Mouse (Mus musculus): ENCODE measurements around the gene Pgpep1l.

The Pgpep1l gene

DNA sequence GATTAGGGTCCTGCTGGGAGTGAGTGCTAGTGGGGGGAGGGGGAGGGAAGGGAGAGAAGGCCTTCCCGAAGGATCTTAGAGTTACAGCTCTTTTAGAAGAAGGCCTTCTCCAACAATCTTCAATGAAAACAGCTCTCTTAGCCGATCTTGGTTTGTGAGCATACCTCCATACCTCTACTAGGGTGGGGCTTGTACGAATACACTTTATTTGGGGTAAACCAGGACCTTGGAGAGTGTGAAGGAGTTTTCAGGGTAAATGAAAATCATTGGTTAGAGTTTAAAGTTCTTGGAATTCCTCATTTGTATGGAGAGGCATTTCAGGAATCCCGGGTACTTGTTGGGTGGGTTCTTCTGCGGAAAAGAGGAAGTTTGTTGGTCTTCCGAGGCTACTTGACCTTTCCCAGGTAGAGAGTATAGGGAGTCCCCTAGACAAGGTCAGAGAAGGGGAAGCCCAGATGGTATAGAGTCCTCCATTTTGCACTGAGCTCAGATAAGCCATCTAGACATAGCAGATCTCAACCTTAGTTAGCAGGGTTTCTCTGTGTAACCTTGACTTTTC is 4.4 kb downstream of the Pgpep1l start:
- no peak for DNase-seq (ENCODE audit: low spot score in 2 of 2)

DNA sequence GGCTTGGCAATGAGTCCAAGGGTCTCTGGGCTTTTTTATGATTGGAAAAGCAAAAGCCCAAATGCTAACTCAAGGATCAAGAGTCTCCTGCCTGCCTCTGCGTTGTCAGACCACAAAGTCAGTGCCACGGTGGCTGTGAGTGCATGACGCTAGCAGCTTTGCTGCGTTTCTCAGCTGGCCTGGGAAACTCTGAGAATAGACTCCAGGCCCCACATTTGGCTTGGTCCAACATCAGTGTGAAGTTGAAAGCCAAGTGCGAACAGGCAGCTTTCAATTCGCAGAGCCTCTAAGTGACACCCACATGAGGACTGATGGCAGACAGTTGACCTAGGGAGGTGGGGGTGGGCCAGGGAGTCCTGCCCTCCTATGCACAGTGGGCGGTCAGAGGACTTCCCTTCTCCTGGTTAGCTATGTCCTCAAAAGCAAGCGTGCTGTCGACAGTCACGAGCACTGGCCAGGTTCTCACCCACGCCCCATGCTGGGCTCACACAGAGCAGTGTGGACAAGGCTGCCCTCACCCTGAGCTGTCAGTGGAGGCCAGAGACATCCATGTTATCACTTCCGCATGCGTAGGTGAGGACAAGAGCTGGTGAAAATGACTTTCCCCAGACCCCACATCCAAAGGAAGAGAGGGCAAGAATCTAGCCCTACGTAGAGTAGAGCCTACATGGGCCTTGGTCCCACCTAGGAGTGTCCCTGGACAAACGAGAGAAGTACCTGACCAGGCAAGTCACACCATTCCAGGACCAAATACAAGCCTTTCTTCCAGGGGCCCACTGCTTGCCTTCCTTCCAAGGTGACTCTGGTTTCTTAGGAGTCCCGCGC is 5.5 kb downstream of the Pgpep1l start:
- DNase-seq (ENCODE audit: low spot score in 2 of 2) = no peak

DNA sequence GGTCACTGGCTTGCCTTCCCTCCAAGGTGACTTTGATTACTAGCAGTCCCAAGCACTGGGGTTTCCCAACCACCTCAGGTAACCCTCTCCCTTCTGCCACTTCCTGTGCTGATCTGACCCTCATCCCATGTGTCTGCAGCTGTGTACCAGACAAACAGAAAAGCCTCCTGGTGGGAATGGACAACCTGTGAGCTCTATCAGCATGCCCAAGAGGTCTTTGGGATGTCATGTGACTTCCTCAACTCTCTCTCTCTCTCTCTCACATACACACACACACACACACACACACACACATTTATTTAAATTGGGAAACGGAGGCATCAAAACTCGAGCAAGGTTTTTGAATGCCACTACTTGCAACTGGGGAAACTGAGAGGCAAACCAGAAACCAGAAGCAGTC is 6.3 kb downstream of the Pgpep1l start:
- no peak for DNase-seq (ENCODE audit: low spot score in 2 of 2)

DNA sequence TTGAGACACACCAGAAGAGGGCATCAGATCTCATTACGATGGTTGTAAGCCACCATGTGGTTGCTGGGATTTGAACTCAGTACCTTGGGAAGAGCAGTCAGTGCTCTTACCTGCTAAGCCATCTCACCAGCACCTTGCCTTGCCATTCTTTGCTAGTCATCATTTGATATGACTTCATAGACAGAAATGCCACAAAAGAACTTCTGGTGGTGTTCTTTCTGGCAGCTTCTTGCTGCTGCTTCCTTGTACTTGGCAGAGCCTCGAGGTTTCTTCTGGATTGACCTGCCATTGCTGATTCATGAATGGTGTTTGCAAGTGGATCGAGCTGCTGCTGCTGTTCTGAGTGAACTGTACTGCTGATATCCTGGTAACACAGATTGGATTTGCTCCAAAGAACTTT is 13.1 kb downstream of the Pgpep1l start:
- no peak for DNase-seq (ENCODE audit: low spot score in 2 of 2)

DNA sequence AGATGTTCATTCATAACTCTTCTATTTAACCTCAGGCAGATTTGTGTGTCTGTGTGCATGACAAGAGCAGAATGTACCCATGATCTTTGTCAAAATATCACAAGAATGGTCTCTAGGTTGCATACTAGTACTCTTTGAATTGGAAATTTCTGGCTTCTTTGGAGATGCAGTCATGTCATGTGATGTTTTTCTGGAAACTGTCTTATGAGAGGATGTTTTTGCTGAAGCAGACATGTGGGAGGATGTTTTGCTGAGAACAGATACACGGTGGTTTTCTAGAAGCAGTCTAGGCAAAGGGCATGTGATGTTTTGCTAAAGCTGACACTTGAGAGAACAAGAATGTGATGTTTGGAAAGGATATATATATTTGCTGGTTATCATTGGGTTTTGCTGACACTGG is 13.6 kb downstream of the Pgpep1l start:
- peak in 1 of 2 experiments; percentile 20 for DNase-seq (ENCODE audit: low spot score in 2 of 2)

DNA sequence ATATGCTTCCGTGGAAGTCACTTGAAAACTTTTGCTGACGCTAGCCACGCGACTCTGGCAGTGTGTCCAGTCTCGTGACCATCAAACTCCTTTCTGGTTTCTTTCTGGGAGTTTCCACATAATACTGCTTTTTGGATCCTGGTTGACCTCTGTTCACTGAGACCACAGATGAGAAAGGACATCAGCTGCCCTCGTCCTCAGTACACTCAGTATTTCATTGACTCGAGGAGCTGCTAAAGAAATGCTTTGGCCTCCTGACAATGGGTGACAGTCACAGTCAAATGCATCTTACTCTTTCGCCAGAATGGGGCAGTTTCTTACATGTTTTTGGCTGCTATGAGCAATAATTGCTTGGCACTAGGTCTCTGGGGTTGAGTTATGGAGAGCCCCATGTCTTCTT is 17.8 kb downstream of the Pgpep1l start:
- no peak for DNase-seq (ENCODE audit: low spot score in 2 of 2)

DNA sequence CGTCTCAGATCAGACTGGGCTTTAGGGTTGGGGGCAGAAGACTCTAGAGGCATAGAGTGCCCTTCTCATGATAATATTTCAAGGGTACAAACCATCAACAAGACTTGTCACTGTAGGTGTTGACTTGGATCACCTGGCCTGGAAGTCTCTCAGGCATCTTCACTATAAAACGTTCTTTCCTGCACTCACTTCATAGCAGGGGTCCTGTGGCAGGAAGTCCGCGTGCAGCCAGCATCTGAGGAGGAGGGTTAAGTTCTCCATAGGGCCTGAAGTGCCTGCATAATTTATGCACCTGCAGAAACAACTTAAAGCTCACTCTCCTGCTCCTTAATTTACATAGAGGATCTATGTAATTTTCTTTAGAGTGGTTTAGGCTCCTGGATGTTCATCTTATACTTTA is 18.4 kb downstream of the Pgpep1l start:
- no peak for DNase-seq (ENCODE audit: low spot score in 2 of 2)

DNA sequence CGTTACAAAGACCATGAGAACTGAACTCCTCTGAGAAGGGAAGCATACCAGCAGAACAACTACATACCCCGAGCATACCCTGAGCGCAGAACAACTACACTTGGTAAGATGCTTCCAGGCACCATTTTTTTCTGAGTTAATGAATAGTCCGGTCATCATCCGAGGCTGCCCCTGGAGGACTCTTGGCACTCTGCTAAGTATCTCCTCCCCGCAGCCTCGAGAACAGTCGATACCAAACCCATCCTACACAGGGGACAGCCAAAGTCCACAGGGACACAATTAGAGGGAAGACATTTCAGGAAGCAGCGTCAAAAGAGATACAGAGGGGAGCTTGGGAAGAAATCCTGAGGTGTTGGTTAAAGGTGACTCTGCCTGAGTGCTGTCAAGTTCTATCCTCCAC is 22.8 kb downstream of the Pgpep1l start:
- no peak for DNase-seq (ENCODE audit: low spot score in 2 of 2)

DNA sequence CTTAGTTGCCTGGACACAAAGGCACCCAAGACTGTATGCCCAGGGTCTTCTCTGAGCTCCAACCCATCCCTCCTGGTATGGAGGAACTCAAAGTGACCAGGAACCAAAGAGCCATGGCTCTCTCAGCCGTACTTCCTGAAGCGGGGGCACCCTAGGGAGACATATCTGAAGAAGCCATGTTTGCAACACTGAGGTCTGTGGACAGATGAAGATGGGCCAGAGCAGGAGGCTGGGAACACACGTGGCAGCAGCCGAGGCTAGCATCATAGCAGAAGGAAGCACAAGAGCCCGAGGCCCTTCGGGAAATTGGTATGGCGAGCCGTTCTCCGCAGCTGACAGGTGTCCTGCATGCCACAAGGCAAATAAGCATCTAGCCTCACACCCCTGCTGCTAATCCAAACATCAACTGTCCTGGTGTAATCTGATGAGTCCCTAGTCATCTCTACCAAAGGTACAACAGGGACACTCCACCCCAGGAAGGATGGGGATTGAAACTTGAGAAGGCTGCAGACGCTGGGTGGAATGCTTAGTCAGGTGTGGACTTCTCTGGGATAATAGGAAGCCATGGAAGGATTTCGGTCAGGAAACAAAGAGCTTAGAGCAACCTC is 24.7 kb downstream of the Pgpep1l start:
- no peak for DNase-seq (ENCODE audit: low spot score in 2 of 2)

DNA sequence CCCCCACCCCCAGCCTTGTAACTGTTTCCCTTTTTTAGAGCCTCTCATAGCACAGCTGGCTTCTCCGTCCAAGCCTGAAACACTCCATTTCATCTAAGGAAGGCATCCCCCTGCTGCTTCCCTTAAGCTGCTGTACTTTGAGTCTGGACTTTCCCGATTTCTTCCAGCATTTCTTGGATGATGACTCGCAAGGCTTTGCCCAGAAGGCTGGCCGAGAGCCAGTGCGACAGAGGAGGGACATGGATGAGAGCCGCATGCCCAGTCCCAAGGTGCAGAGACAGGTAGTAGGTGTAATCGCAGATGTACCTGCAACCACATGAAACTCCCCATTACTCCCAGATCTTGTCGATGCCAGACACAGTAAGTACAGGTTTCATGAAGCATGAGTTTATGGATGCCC is 27.2 kb downstream of the Pgpep1l start:
- DNase-seq (ENCODE audit: low spot score in 2 of 2) = no peak

DNA sequence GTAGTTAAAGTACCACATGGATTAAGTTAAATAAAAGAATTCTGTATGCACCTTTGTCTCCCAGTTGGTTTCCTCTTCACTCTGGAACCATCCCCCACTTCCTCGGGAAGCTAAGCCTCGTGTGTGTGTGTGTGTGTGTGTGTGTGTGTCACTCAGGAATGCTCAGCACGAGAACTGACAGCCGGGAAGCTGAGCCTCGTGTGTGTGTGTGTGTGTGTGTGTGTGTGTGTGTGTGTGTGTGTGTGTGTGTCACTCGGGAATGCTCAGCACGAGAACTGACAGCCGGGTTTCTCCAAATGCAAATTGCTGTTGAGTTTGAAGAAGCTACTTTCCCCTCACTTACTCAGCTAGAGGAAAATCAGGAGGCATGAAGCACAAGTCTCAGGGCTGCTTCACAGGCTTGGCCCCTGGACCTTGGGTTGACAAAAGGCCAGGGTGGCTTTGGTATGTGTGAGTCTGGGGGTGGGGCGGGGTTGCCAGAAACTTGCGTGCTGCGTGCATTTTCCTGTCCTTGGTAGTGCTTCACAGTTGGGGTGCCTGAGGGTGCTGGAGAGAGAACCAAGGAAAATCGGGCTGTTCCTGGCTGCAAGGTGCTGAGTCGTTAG is 30.3 kb downstream of the Pgpep1l start:
- DNase-seq (ENCODE audit: low spot score in 2 of 2) = no peak

DNA sequence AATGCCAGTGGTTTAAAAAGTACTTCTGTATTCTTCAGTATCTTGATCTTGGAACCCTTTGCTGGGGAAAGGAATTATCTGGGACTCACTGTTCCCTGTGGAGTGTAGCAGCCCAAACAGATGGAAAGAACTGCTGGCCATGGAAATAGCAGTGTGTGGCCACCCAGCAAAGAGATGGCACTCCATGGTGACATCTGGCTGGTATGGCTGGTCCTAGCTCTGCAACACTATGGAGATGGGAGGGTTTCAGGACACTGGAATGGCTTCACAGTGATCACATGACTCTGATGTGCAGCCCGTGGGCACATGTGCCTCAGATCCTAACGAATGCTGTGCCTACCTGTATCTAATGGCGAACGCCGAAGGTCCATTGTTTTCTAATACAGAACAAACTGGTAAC is 31.5 kb downstream of the Pgpep1l start:
- DNase-seq (ENCODE audit: low spot score in 2 of 2) = no peak

DNA sequence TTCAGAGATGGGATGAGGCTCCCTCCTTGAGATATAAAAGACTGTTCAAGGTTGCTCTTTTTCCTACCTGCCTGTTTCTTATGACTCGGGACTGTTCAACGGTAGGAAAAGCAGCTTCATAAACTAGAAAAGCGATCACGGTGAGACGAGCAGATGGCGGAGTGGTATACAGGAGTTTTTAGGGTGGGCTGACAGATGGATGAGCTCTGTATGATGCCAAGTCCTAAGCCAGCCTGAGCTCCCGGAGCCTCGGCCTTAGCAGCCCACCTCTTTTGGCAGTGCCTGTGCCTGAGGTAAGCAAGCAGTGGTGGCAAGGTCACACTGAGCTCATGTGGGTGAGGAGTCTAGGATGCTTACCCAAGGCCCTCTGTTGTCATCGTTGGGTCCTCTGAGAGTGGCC is 33.2 kb downstream of the Pgpep1l start:
- no peak for DNase-seq (ENCODE audit: low spot score in 2 of 2)

DNA sequence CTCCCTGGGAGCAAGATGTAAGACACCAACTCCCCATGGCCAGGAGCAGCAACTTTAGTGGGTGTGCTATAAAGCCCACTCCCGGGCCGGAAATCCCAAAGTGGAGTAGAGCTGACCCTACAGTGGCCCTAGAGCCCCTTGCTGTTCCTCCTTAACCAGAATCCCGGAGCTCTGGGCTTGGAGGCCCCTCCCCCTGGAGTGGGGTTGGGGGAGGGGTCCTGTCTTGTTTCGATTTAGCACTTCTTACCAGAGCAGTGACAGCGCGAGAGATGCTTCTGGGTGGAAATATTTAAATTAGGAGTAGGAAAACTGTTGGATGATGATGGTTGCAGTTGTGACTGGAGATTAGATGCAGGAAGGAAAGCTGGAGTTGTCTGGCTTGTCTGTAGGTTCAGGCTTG is 35.5 kb downstream of the Pgpep1l start:
- DNase-seq (ENCODE audit: low spot score in 2 of 2) = no peak

DNA sequence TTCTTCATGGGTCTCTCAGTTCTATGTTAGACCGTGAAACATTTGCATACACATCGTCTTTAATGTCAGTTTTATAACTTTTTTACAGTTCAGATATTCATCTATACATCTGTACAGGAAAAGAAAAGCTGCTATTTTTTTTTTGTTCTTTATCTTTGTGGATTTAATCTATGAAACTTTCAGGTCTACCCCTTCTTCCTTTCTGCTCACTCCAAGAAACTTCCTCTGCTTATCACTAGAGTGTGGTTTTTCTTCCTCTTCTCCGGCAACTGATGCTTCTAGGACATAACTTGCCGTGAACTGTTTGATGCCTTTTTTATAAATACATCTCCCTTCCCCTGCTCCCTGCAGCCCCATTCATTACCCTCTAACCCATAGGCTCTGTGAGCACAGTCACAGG is 36.4 kb downstream of the Pgpep1l start:
- no peak for DNase-seq (ENCODE audit: low spot score in 2 of 2)

DNA sequence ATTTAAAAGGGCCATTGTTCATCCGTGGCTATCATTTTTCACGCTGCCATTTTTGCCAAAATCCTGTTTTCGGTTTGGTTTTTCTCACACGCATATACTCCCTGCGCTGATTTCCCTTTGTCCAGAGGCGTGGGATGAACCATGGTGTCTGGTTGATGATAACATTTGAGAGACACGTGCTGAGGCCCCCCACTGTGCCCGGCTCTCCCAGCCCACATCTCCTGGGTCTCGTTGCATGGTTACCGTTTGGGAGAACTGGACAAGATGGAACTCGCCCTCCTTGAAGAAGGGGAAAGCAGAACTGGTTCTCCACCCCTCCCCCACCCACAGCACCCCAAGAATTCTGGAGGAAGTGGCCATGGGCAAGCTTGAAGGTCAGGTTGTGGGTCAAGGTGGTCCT is 37.0 kb downstream of the Pgpep1l start:
- DNase-seq (ENCODE audit: low spot score in 2 of 2) = no peak

DNA sequence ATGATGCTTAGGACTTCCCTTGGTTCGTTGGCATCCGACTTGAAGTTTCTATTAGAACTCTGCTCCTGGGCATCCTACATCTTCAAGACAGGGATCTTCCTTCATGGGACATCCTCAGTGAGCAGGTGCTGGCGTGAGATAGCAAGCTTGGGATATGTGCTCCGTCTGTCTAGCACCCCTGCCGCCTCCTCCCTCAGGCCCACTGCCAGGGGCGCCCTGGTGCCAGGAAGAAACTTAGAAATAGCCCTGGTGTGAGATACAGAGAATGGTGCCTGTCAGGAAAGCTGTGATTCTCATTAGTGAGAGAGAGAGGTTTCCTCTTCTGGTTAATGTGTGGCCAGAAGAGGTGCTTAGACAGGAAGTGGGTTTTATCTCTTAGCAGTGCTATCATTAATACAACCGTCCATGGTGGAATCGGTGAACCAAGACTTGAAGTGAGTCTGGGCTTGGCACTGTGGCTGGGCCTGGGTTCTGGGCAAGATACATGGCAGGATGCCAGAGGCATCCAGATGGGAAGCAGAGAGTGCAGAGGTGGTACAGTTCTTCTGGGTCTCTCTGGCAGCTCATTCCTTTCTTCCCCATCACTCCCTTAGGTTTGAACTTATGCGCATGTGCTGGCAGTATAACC is 38.5 kb downstream of the Pgpep1l start:
- no peak for DNase-seq (ENCODE audit: low spot score in 2 of 2)

DNA sequence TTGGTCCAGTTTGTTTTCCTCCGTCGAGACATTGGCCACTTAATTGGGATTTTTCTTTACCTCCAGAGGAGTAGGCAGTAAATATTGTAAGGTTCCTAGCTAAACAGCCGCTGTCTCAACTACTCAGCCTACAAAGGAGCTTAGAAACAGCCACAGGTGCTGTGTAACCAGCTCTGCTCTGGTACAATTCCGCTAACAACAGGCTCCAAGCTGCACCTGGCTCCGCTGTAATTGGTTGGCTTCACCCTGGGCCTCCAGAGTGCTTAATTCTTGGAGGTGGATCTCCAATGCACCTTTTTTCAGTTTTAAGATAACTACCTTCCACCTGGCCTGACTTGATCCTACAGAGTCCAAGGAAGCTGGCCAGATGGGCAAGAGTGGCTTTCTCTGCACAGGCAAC is 40.0 kb downstream of the Pgpep1l start:
- DNase-seq (ENCODE audit: low spot score in 2 of 2) = no peak

DNA sequence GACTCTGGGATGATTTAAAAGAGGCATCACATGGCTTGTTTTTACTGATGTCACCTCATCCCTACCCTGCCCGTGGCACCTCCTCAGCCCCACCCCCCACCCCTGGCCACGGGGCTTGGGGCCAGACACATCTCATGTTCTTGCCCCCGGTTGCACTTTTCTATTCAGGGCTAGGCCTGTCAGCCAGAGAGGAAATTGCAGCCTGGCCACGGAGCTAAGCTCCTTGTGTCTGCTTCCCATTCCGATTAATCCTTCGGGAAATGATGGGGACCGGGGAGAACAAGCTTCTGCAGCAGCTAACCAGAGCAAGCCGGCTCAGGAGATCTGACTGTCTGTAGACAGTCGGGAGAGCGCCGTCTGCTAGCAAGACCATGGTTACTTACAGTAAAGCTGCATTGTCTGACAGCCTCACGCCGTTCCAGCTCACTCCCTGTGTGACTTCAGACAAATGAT is 40.7 kb downstream of the Pgpep1l start:
- DNase-seq (ENCODE audit: low spot score in 2 of 2) = no peak

DNA sequence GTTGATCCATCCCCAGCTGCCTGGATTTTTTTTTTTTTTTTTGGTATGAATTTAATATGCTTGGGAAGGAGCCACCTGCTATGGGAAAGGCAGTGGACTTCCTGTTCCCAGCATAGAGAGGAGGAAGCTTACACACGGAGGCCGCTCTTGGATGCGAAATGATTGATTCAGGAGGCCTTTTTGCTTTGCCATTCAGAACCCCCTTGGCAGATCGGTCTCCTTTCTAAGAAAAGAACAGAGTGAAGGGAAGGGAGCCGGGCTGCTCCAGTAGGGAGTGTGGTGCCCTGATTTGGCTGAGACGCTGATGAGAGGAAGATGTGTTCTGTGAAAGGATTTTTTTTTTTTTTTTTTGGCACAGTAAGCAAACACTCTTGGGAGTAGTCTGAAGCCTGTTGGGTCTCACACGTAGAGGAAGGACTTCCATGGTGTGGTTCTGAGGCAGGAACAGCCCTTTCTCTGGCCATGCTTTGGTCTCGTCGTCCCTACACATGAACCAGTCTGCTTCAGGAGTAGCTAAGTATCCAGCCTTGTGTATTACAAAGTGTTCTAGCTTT is 42.3 kb downstream of the Pgpep1l start:
- DNase-seq (ENCODE audit: low spot score in 2 of 2) = no peak

DNA sequence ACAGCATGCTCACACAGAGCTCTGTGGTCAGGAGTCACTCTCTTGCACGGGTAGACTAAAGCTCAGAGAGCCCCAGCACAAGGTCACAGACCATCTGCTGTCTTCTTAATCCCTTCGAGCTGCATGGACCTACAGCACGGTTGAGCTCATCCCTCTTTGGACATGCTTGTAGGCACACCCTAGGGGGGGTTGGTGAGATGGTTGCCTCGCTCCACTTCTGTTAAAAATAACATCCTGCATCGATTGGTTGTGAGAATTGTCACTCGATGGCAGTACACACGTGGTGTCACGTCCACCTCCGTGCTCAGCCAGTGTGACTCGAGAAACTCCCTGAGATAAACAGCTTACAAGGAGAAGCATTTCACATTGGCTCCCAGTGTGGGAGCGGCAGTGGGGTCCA is 45.2 kb downstream of the Pgpep1l start:
- DNase-seq (ENCODE audit: low spot score in 2 of 2) = no peak

DNA sequence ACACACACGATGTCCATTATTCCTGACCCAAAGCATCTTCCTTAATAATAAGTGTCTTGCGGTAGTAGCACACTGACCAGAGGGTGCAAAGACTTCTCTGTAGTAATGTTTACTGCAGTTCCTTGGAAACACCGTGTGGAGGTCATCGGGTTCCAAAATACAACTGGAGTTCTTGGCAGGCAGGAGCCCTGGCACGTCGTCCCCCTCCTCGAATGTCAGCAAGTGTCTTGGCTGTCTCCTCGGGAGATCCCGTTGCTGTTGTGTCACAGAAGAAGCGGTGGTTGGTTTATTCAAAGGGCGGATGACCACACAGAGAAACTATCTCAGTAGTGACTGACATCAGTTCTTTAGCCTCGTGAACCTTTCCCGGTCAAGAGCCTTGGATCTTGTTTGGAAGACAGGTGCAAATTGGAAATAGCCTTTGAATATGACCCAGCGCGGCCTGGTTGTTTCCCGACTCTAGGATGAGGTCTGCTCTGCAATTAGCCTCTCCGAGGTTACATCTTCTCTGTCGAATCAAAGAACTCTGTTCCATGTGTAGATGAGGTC is 48.4 kb downstream of the Pgpep1l start:
- DNase-seq (ENCODE audit: low spot score in 2 of 2) = no peak

All from natural killer cell, adult 2 months (primary cell).